ENCODE assay signal across 8 mouse cellular contexts in genomic region chr2:161109398-161109821, GRCm38 (mm10). TPM values are rescaled to one million over a fixed set of nuclear protein-coding genes. Genes with fewer than 3 reads are reported as not detected.
DNase-seq lines count a peak whose midpoint lies in the region; ATAC-seq and TF ChIP-seq lines count a peak whose summit lies in the region.

No protein-coding gene starts in this region.

- 3% methylated on average over 26 of the region's 26 CpGs for WGBS in kidney, adult 2 months
- WGBS in embryonic facial prominence, embryonic 14.5 days, result 0% methylated on average over 23 of the region's 26 CpGs
- WGBS in limb, embryonic 15.5 days, result under 1% methylated on average over 26 of the region's 26 CpGs
- WGBS in stomach, embryonic 15.5 days, result under 1% methylated on average over 26 of the region's 26 CpGs

- no peaks in the 10 kb centered on the region for H3K27me3 ChIP-seq in kidney, adult 2 months (replicated peaks; ENCODE audit: control insufficient read depth, insufficient read depth, low read length)
- no peaks in the 10 kb centered on the region for H3K27me3 ChIP-seq in ES-Bruce4 (ENCODE audit: control insufficient read depth, insufficient read depth, low read length, poor library complexity, severe bottlenecking)
- no peaks in the 10 kb centered on the region for H3K27me3 ChIP-seq in embryonic facial prominence, embryonic 14.5 days (replicated peaks; ENCODE audit: control insufficient read depth, insufficient read depth, low read length)
- no peaks in the 10 kb centered on the region for H3K27me3 ChIP-seq in limb, embryonic 15.5 days
- no peaks in the 10 kb centered on the region for H3K27me3 ChIP-seq in stomach, embryonic 15.5 days (replicated peaks)

- no peak for TF ChIP-seq EP300 in ES-Bruce4 (IDR thresholded peaks at IDR 0.05; ENCODE audit: insufficient read depth, low read depth, low read length)

- peaks cover 5% of the 10 kb centered on the region for H3K4me1 ChIP-seq in kidney, adult 2 months (ENCODE audit: control insufficient read depth, insufficient read depth, low read length)
- H3K4me1 ChIP-seq in ES-Bruce4 (ENCODE audit: control insufficient read depth, insufficient read depth, low read length), result no peaks in the 10 kb centered on the region
- H3K4me1 ChIP-seq in embryonic facial prominence, embryonic 14.5 days (ENCODE audit: control insufficient read depth, insufficient read depth, low read length), result peaks cover 16% of the 10 kb centered on the region
- H3K4me1 ChIP-seq in limb, embryonic 15.5 days, result peaks cover 19% of the 10 kb centered on the region
- 0 out of 2 replicates have a peak, but pooled peaks cover 4% of the 10 kb centered on the region for H3K4me1 ChIP-seq in stomach, embryonic 15.5 days

- no peaks in the 10 kb centered on the region for H3K9me3 ChIP-seq in ES-Bruce4 (replicated peaks; ENCODE audit: control insufficient read depth, insufficient read depth, low read length, poor library complexity, severe bottlenecking)
- no peaks in the 10 kb centered on the region for H3K9me3 ChIP-seq in embryonic facial prominence, embryonic 14.5 days (ENCODE audit: control insufficient read depth, low read length)
- H3K9me3 ChIP-seq in limb, embryonic 15.5 days, result no peaks in the 10 kb centered on the region
- no peaks in the 10 kb centered on the region for H3K9me3 ChIP-seq in stomach, embryonic 15.5 days

- peak overlapping the region; percentile 58 for H3K4me3 ChIP-seq in kidney, adult 2 months (ENCODE audit: insufficient read depth, low read depth, low read length)
- H3K4me3 ChIP-seq in ES-Bruce4 (ENCODE audit: low read depth, low read length), result peak overlapping the region; percentile 65
- peak overlapping the region; percentile 78 for H3K4me3 ChIP-seq in embryonic facial prominence, embryonic 14.5 days (ENCODE audit: low read depth, low read length)
- peak overlapping the region; percentile 97 for H3K4me3 ChIP-seq in limb, embryonic 15.5 days
- peak overlapping the region; percentile 89 for H3K4me3 ChIP-seq in stomach, embryonic 15.5 days (replicated peaks)

- H3K9ac ChIP-seq in ES-Bruce4 (ENCODE audit: low read depth, poor library complexity, severe bottlenecking), result peak overlapping the region; percentile 24
- H3K9ac ChIP-seq in embryonic facial prominence, embryonic 14.5 days (ENCODE audit: low read depth, low read length), result peak overlapping the region; percentile 64
- peak overlapping the region; percentile 52 for H3K9ac ChIP-seq in limb, embryonic 15.5 days
- peak overlapping the region; percentile 26; the same call in 1 of the 2 replicates for H3K9ac ChIP-seq in stomach, embryonic 15.5 days

- DNase-seq in kidney, adult 2 months, result no peak
- DNase-seq in kidney, postnatal 4 days, result no peak
- peak; percentile 45 for DNase-seq in embryonic facial prominence, embryonic 14.5 days (ENCODE audit: low spot score)
- no peak for DNase-seq in thymus, postnatal 0 days (ENCODE audit: low spot score)
- DNase-seq in spleen, adult 18-20 months, result no peak

- no peak; the same call in 1 of the 2 replicates for ATAC-seq in embryonic facial prominence, embryonic 14.5 days (ENCODE audit: low read depth)
- ATAC-seq in limb, embryonic 15.5 days (ENCODE audit: insufficient number of reproducible peaks, low FRiP score, low TSS enrichment, low read depth), result no peak
- peak; percentile 1; the same call in 1 of the 2 replicates for ATAC-seq in stomach, embryonic 15.5 days (ENCODE audit: insufficient read depth, low FRiP score, low read depth)

- peak overlapping the region; percentile 70 for H3K4me2 ChIP-seq in embryonic facial prominence, embryonic 14.5 days (ENCODE audit: low read depth, low read length)
- H3K4me2 ChIP-seq in limb, embryonic 15.5 days, result peak overlapping the region; percentile 85
- H3K4me2 ChIP-seq in stomach, embryonic 15.5 days, result peak overlapping the region; percentile 83

- no peak for TF ChIP-seq POLR2A in kidney, adult 2 months (IDR thresholded peaks at IDR 0.05; ENCODE audit: low read depth, low read length)
- TF ChIP-seq POLR2A in ES-Bruce4 (IDR thresholded peaks at IDR 0.05; ENCODE audit: insufficient read depth, low read length), result no peak

- no peaks in the 10 kb centered on the region for H3K36me3 ChIP-seq in kidney, adult 2 months (ENCODE audit: control insufficient read depth, insufficient read depth, low read length)
- no peaks in the 10 kb centered on the region for H3K36me3 ChIP-seq in ES-Bruce4 (ENCODE audit: control insufficient read depth, insufficient read depth, low read length, poor library complexity, severe bottlenecking)
- H3K36me3 ChIP-seq in embryonic facial prominence, embryonic 14.5 days (ENCODE audit: control insufficient read depth, insufficient read depth, low read length), result no peaks in the 10 kb centered on the region
- H3K36me3 ChIP-seq in limb, embryonic 15.5 days, result no peaks in the 10 kb centered on the region
- H3K36me3 ChIP-seq in stomach, embryonic 15.5 days, result no peaks in the 10 kb centered on the region

- TF ChIP-seq CTCF in kidney, adult 2 months (conservative IDR thresholded peaks at IDR 0.05; ENCODE audit: insufficient read depth, insufficient read length, low read depth, low read length), result no peak
- TF ChIP-seq CTCF in ES-Bruce4 (IDR thresholded peaks at IDR 0.05; ENCODE audit: low read depth, low read length), result no peak

- no peak overlapping the region for H3K27ac ChIP-seq in kidney, adult 2 months (ENCODE audit: insufficient read depth, low read depth, low read length)
- H3K27ac ChIP-seq in ES-Bruce4 (ENCODE audit: insufficient read depth, low read length), result no peak overlapping the region
- H3K27ac ChIP-seq in embryonic facial prominence, embryonic 14.5 days (replicated peaks; ENCODE audit: low read depth, low read length), result 0 out of 2 replicates have a peak overlapping the region, but pooled peaks have one; percentile 45
- H3K27ac ChIP-seq in limb, embryonic 15.5 days, result 0 out of 2 replicates have a peak overlapping the region, but pooled peaks have one; percentile 22
- H3K27ac ChIP-seq in stomach, embryonic 15.5 days, result peak overlapping the region; percentile 37; the same call in 1 of the 2 replicates

RNA-seq across cellular contexts. Expression of gene Chd6, which starts 0.5 kb away (rescaled TPM):
- 7.7 and 9.4 TPM in 2 replicates for polyA plus RNA-seq in kidney, adult 2 months (2012; rRNA removed)
- 75.9 and 90.4 TPM in 2 replicates for polyA plus RNA-seq in ES-Bruce4 (2011; ENCODE audit: insufficient read depth, insufficient read length, low read depth, missing spikeins)
- polyA plus RNA-seq in embryonic facial prominence, embryonic 14.5 days (2014; fragmentation: Nextera tagmentation; extraction: Ambion mirVana), result 24.2 and 27.8 TPM in 2 replicates
- polyA plus RNA-seq in limb, embryonic 15.5 days (2015; fragmentation: Nextera tagmentation; extraction: Ambion mirVana), result 27.2 and 28.2 TPM in 2 replicates
- 25.7 and 29.0 TPM in 2 replicates for polyA plus RNA-seq in stomach, embryonic 15.5 days (2015; fragmentation: Nextera tagmentation; extraction: Ambion mirVana)
- 28.1 and 37.3 TPM in 2 replicates for polyA plus RNA-seq in thymus, postnatal 0 days (2015; fragmentation: Nextera tagmentation; extraction: Ambion mirVana)

Comparison
In these comparisons a context has a peak if more than half of its experiments do, and no peak if none do; other contexts are left out.
1. H3K27ac ChIP-seq: peak in embryonic facial prominence, embryonic 14.5 days (single experiment), limb, embryonic 15.5 days (single experiment) and stomach, embryonic 15.5 days (single experiment); none in kidney, adult 2 months (single experiment) and ES-Bruce4 (single experiment).
2. Peak in every context shown above with its lines, with median percentiles within 50 percentile points of each other: H3K4me3 ChIP-seq, H3K9ac ChIP-seq and H3K4me2 ChIP-seq.